Mouse (Mus musculus) ES-E14 (cell line): ENCODE data around the gene Slamf1. TPM values are rescaled to one million over a fixed set of nuclear protein-coding genes. Genes with fewer than 3 reads are reported as not detected.
"Not testable (repeated sequence)": the region's sequence is repeated elsewhere in the genome, so short reads cannot be mapped to it uniquely, and the experiment has no call there.

ENCODE experiments used
- DNase-seq: peaks from one replicate; pipeline ENCODE4 v3.0.0-alpha.2; 2013; ENCODE audit warnings: low read depth, low spot score
- H3K27ac ChIP-seq: 2 replicates; pipeline ENCODE4 v1.5.1; 2012; ENCODE audit warnings: low read depth, mild to moderate bottlenecking, low read length, moderate library complexity, mixed read lengths; ENCODE audit not compliant: poor library complexity, insufficient read depth, severe bottlenecking
- H3K36me3 ChIP-seq: 2 replicates; pipeline ENCODE4 v1.6.1; 2012; ENCODE audit warnings: mild to moderate bottlenecking, low read length, moderate library complexity, mixed read lengths; ENCODE audit not compliant: control insufficient read depth, poor library complexity, insufficient read depth, severe bottlenecking
- H3K4me1 ChIP-seq, 2 experiments: fragments of 150-350 bp in 1 of 2; sonication (generic) in 1 of 2; 2 replicates each; pipeline ENCODE4 v1.6.1; 2012; ENCODE audit warnings: low read length in 2 of 2, mild to moderate bottlenecking in 1 of 2, mixed read lengths in 1 of 2; ENCODE audit not compliant: control insufficient read depth in 2 of 2, insufficient read depth in 2 of 2, poor library complexity in 1 of 2
- H3K4me3 ChIP-seq, 2 experiments: fragments of 150-350 bp in 1 of 2; sonication (generic) in 1 of 2; 2 replicates each; pipeline ENCODE4 v1.5.1; 2012; ENCODE audit warnings: low read length in 2 of 2, low read depth in 1 of 2, mild to moderate bottlenecking in 1 of 2, mixed read lengths in 1 of 2; ENCODE audit not compliant: insufficient read depth in 1 of 2, poor library complexity in 1 of 2, severe bottlenecking in 1 of 2
- H3K9ac ChIP-seq: 2 replicates; pipeline ENCODE4 v1.6.1; 2012; ENCODE audit warnings: low read depth, mild to moderate bottlenecking, low read length, mixed read lengths; ENCODE audit not compliant: poor library complexity, insufficient read depth, severe bottlenecking
- H3K9me3 ChIP-seq: fragments of 150-350 bp; sonication (generic); 2 replicates; pipeline ENCODE4 v1.6.1; 2012; ENCODE audit warnings: low read depth, mild to moderate bottlenecking, low read length; ENCODE audit not compliant: control insufficient read depth, insufficient read depth
- CHD2 ChIP-seq: IDR thresholded peaks from 2 replicates; pipeline ENCODE4 v1.6.1; 2014; ENCODE audit warnings: mild to moderate bottlenecking, low read depth, low read length, inconsistent platforms
- HCFC1 ChIP-seq: IDR thresholded peaks from 2 replicates; pipeline ENCODE4 v1.6.1; 2012; ENCODE audit warnings: low read length, inconsistent platforms, borderline replicate concordance; ENCODE audit not compliant: insufficient read depth
- MAFK ChIP-seq: IDR thresholded peaks from 2 replicates; pipeline ENCODE4 v1.6.1; 2014; ENCODE audit warnings: mild to moderate bottlenecking, low read depth, low read length, inconsistent platforms; ENCODE audit not compliant: insufficient read depth
- ZC3H11A ChIP-seq: IDR thresholded peaks from 2 replicates; pipeline ENCODE4 v1.6.1; 2012; ENCODE audit warnings: low read depth, mild to moderate bottlenecking, inconsistent platforms, low read length, borderline replicate concordance
- ZNF384 ChIP-seq: IDR thresholded peaks from 2 replicates; pipeline ENCODE4 v1.6.1; 2012; ENCODE audit warnings: low read depth, low read length, inconsistent platforms
- in situ Hi-C, 2 experiments: fragments of 600-800 bp; cut with MboI; formaldehyde crosslinking; loops; one replicate each; pipeline ENCODE4 v1.15.1; 2025; ENCODE audit warnings: low sequenced_read_pairs in 2 of 2, inconsistent platforms in 1 of 2; ENCODE audit not compliant: unreplicated experiment in 2 of 2
- total RNA-seq: library from RNA; depleted of rRNA; stranded (reverse); fragments of 300-350 nt; gene quantifications from 2 replicates; pipeline ENCODE4 v1.2.3, GENCODE M21; 2012

The Slamf1 gene
- total RNA-seq, 1 experiment, result 0.67 TPM

- in situ Hi-C loops, result no loop called here
- Histone ChIP-seq H3K4me3 (no peak overlapping the region), H3K9ac (no peak overlapping the region), H3K36me3 (no peaks in the 10 kb centered on the region), H3K4me1 (no peaks in the 10 kb centered on the region), H3K9me3 (no peaks in the 10 kb centered on the region), H3K27ac (no peak overlapping the region)
- no peak for DNase-seq
- no peak for TF ChIP-seq ZNF384
- TF ChIP-seq ZC3H11A, result no peak
- TF ChIP-seq HCFC1, result no peak
- TF ChIP-seq MAFK, result no peak
- no peak for TF ChIP-seq CHD2
Observed at GRCm38 (mm10) chr1:171789407-171789806, 22.5 kb downstream of the Slamf1 start.

GRCm38 (mm10) chr1:171791491-171791890 is 24.6 kb downstream of the Slamf1 start:
- no peak for TF ChIP-seq ZC3H11A
- TF ChIP-seq ZNF384, result no peak
- TF ChIP-seq HCFC1, result no peak
- no peak for TF ChIP-seq MAFK
- no peak for TF ChIP-seq CHD2
- in situ Hi-C loops, result no loop called here

GRCm38 (mm10) chr1:171796185-171796584 is 29.3 kb downstream of the Slamf1 start:
- Histone ChIP-seq H3K36me3 (no peaks in the 10 kb centered on the region), H3K9ac (no peak overlapping the region), H3K9me3 (no peaks in the 10 kb centered on the region), H3K4me3 (no peak overlapping the region), H3K27ac (no peak overlapping the region), H3K4me1 (no peaks in the 10 kb centered on the region)
- in situ Hi-C loops, result no loop called here
- DNase-seq, result no peak
- no peak for TF ChIP-seq HCFC1
- TF ChIP-seq ZC3H11A, result no peak
- TF ChIP-seq ZNF384, result no peak
- no peak for TF ChIP-seq MAFK
- TF ChIP-seq CHD2, result no peak

More at GRCm38 (mm10) chr1:171791491-171791890, 24.6 kb downstream of the Slamf1 start:
- no peak for DNase-seq
- H3K4me3 ChIP-seq, result no peak overlapping the region
- H3K9ac ChIP-seq, result no peak overlapping the region
- no peaks in the 10 kb centered on the region for H3K9me3 ChIP-seq
- no peaks in the 10 kb centered on the region for H3K4me1 ChIP-seq
- H3K36me3 ChIP-seq, result no peaks in the 10 kb centered on the region
- no peak overlapping the region for H3K27ac ChIP-seq

- Histone ChIP-seq H3K27ac (no peak overlapping the region), H3K36me3 (no peaks in the 10 kb centered on the region), H3K9ac (no peak overlapping the region)
Observed at GRCm38 (mm10) chr1:171797840-171798239, 30.9 kb downstream of the Slamf1 start.

GRCm38 (mm10) chr1:171799648-171800047 is 32.7 kb downstream of the Slamf1 start:
- TF ChIP-seq ZNF384, result no peak
- no peak for TF ChIP-seq HCFC1
- TF ChIP-seq MAFK, result no peak
- TF ChIP-seq CHD2, result no peak
- TF ChIP-seq ZC3H11A, result no peak
- H3K4me1 ChIP-seq, result no peaks in the 10 kb centered on the region
- no peak for DNase-seq
- no peaks in the 10 kb centered on the region for H3K9me3 ChIP-seq
- H3K36me3 ChIP-seq, result no peaks in the 10 kb centered on the region
- H3K9ac ChIP-seq, result no peak overlapping the region
- H3K4me3 ChIP-seq, result no peak overlapping the region
- in situ Hi-C loops, result loop anchor here in 1 of 2 experiments (25.0 kb wide), 1 partner anchor 188 kb away; no protein-coding TSS in a partner anchor
- no peak overlapping the region for H3K27ac ChIP-seq

More at GRCm38 (mm10) chr1:171797840-171798239, 30.9 kb downstream of the Slamf1 start:
- DNase-seq, result no peak
- in situ Hi-C loops, result no loop called here
- TF ChIP-seq HCFC1, result no peak
- Histone ChIP-seq H3K4me3 (no peak overlapping the region), H3K9me3 (no peaks in the 10 kb centered on the region), H3K4me1 (no peaks in the 10 kb centered on the region)

- not testable (repeated sequence) for H3K9ac ChIP-seq, H3K27ac ChIP-seq, H3K36me3 ChIP-seq, DNase-seq, H3K4me1 ChIP-seq, H3K9me3 ChIP-seq, H3K4me3 ChIP-seq
- in situ Hi-C loops, result loop anchor here in 1 of 2 experiments (25.0 kb wide), 1 partner anchor 176 kb away; no protein-coding TSS in a partner anchor
Observed at GRCm38 (mm10) chr1:171811048-171811447, 44.1 kb downstream of the Slamf1 start.
